Mouse (Mus musculus): ENCODE results near the gene C77080.

- no peak for TF ChIP-seq CTCF (IDR thresholded peaks at IDR 0.05; ENCODE audit: low read depth)
- no peak for TF ChIP-seq EP300 (IDR thresholded peaks at IDR 0.05; ENCODE audit: low read depth)
Observed at GRCm38 (mm10) chr4:129268698-129269097, 7.5 kb upstream of the C77080 start.
